ENCODE assay signal across 22 mouse cellular contexts in the genomic region with DNA sequence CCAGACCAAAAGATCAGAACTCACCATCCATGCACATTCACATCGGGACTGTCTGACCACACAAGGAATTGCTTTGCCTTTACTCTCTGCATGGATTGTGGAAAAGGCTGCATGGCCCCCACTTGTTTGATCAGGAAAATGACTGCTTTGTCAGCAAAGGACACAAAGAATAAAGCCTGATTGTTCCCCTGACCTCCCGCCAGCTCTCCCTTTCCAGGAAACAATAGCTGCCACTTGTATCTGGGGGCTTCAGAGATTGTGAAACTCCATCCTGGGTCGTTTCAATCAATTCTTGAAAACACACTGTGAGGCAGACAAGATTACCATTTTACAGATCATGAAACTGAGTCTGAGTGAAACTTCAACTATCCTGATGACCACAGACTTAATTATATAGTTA.
"Had no signal": no experiment of that assay in that cellular context is flagged by ENCODE, and none has a peak within 500 bp of the region (broad histone marks: within the 10 kb centered on the region; RNA-seq: fewer than 3 reads in every experiment).

No protein-coding gene starts in this region.

- DNase-seq: kidney, adult 2 months; kidney, postnatal 25 days; left cerebral cortex, postnatal 4 days; liver; lung, adult 18-20 months; lung, postnatal 10 days; lung, postnatal 36 days; right cerebral cortex, adult 18-20 months; right cerebral cortex, postnatal 14 days; right cerebral cortex, postnatal 4 days; thymus, postnatal 25 days had no signal

- H3K27ac ChIP-seq: kidney, postnatal 0 days; limb, embryonic 13.5 days; liver, embryonic 12.5 days; liver, embryonic 15.5 days; lung, embryonic 15.5 days; midbrain, embryonic 10.5 days; midbrain, embryonic 13.5 days; neural tube, embryonic 13.5 days; stomach, postnatal 0 days had no signal

- H3K9me3 ChIP-seq: limb, embryonic 13.5 days; liver, embryonic 12.5 days; liver, embryonic 15.5 days; lung, embryonic 15.5 days; midbrain, embryonic 10.5 days; midbrain, embryonic 13.5 days; neural tube, embryonic 13.5 days had no signal

- H3K27me3 ChIP-seq: limb, embryonic 13.5 days; liver, embryonic 12.5 days; liver, embryonic 15.5 days; lung, embryonic 15.5 days; midbrain, embryonic 13.5 days; neural tube, embryonic 13.5 days had no signal

- H3K4me1 ChIP-seq: limb, embryonic 13.5 days; liver, embryonic 12.5 days; liver, embryonic 15.5 days; lung, embryonic 15.5 days; megakaryocyte, embryonic 14.5 days; midbrain, embryonic 13.5 days; neural tube, embryonic 13.5 days had no signal

- H3K36me3 ChIP-seq: limb, embryonic 13.5 days; liver, embryonic 12.5 days; liver, embryonic 15.5 days; lung, embryonic 15.5 days; midbrain, embryonic 10.5 days; midbrain, embryonic 13.5 days; neural tube, embryonic 13.5 days had no signal

- H3K4me3 ChIP-seq: limb, embryonic 13.5 days; liver, embryonic 12.5 days; liver, embryonic 15.5 days; lung, embryonic 15.5 days; megakaryocyte, embryonic 14.5 days; midbrain, embryonic 10.5 days; midbrain, embryonic 13.5 days; myocyte; neural tube, embryonic 13.5 days had no signal
